Comparison of ENCODE assay signal across 20 mouse cellular contexts in genomic region chr19:55381343-55381742, GRCm38 (mm10).
DNase-seq lines count a peak whose midpoint lies in the region; ATAC-seq lines count a peak whose summit lies in the region.
"Had no signal": no experiment of that assay in that cellular context is flagged by ENCODE, and none has a peak within 500 bp of the region (broad histone marks: within the 10 kb centered on the region; RNA-seq: fewer than 3 reads in every experiment).

No protein-coding gene starts in this region.

- peaks cover 39% of the 10 kb centered on the region for H3K4me1 ChIP-seq in hindbrain, embryonic 10.5 days (replicated peaks)
- H3K4me1 ChIP-seq in hindbrain, embryonic 14.5 days (replicated peaks; ENCODE audit: control insufficient read depth, insufficient read depth, low read length) = peaks cover 17% of the 10 kb centered on the region; the same call in 1 of the 2 replicates
- H3K4me1 ChIP-seq in embryonic facial prominence, embryonic 10.5 days = peaks cover 33% of the 10 kb centered on the region
- peaks cover 14% of the 10 kb centered on the region for H3K4me1 ChIP-seq in forebrain, embryonic 15.5 days
- peaks cover 53% of the 10 kb centered on the region for H3K4me1 ChIP-seq in midbrain, embryonic 13.5 days (replicated peaks)
- no peaks in the 10 kb centered on the region for H3K4me1 ChIP-seq in intestine, embryonic 16.5 days (ENCODE audit: control insufficient read depth, insufficient read depth, low read length)
- peaks cover 27% of the 10 kb centered on the region for H3K4me1 ChIP-seq in kidney, embryonic 16.5 days (ENCODE audit: insufficient read depth, low read length)
- H3K4me1 ChIP-seq: heart, embryonic 13.5 days had no signal

- H3K27me3 ChIP-seq in hindbrain, embryonic 10.5 days (ENCODE audit: insufficient read depth, poor library complexity, severe bottlenecking) = no peaks in the 10 kb centered on the region
- H3K27me3 ChIP-seq in hindbrain, embryonic 14.5 days (ENCODE audit: control insufficient read depth, insufficient read depth, low read length) = no peaks in the 10 kb centered on the region; the same call in 1 of the 2 replicates
- no peaks in the 10 kb centered on the region for H3K27me3 ChIP-seq in embryonic facial prominence, embryonic 10.5 days (replicated peaks; ENCODE audit: low read depth, poor library complexity, severe bottlenecking)
- H3K27me3 ChIP-seq in forebrain, embryonic 15.5 days = peaks cover 44% of the 10 kb centered on the region
- no peaks in the 10 kb centered on the region for H3K27me3 ChIP-seq in midbrain, embryonic 13.5 days
- H3K27me3 ChIP-seq in intestine, embryonic 16.5 days (replicated peaks; ENCODE audit: control insufficient read depth, insufficient read depth, low read length) = no peaks in the 10 kb centered on the region
- no peaks in the 10 kb centered on the region for H3K27me3 ChIP-seq in kidney, embryonic 16.5 days (ENCODE audit: insufficient read depth, low read length)
- H3K27me3 ChIP-seq: heart, embryonic 13.5 days; limb, embryonic 12.5 days; liver, embryonic 12.5 days; megakaryocyte, embryonic 14.5 days had no signal

- H3K4me3 ChIP-seq in hindbrain, embryonic 10.5 days = no peak overlapping the region
- no peak overlapping the region for H3K4me3 ChIP-seq in hindbrain, embryonic 14.5 days (replicated peaks; ENCODE audit: low read length)
- H3K4me3 ChIP-seq in embryonic facial prominence, embryonic 10.5 days = no peak overlapping the region
- no peak overlapping the region for H3K4me3 ChIP-seq in forebrain, embryonic 15.5 days
- no peak overlapping the region for H3K4me3 ChIP-seq in midbrain, embryonic 13.5 days (replicated peaks)
- H3K4me3 ChIP-seq in intestine, embryonic 16.5 days (ENCODE audit: low read length) = no peak overlapping the region
- H3K4me3 ChIP-seq in kidney, embryonic 16.5 days (ENCODE audit: low read length) = no peak overlapping the region
- H3K4me3 ChIP-seq: heart, embryonic 13.5 days; limb, embryonic 12.5 days; liver, embryonic 12.5 days; megakaryocyte, embryonic 14.5 days; myocyte had no signal

- ATAC-seq in hindbrain, embryonic 14.5 days (ENCODE audit: low FRiP score) = no peak
- ATAC-seq in forebrain, embryonic 15.5 days (replicated peaks) = peak; percentile 64; the same call in 1 of the 2 replicates
- ATAC-seq in midbrain, embryonic 13.5 days = peak; percentile 63; the same call in 1 of the 2 replicates
- ATAC-seq in intestine, embryonic 16.5 days = no peak
- ATAC-seq in kidney, embryonic 16.5 days (ENCODE audit: low FRiP score, low TSS enrichment) = no peak
- ATAC-seq in CD4-positive, CD25-positive, alpha-beta regulatory T cell, adult 4 months = no peak
- ATAC-seq: liver, embryonic 12.5 days had no signal

- DNase-seq in hindbrain, embryonic 10.5 days (ENCODE audit: low spot score) = peak; percentile 8
- no peak for DNase-seq in hindbrain, embryonic 14.5 days (ENCODE audit: low spot score)
- DNase-seq in embryonic facial prominence, embryonic 10.5 days (ENCODE audit: low spot score) = no peak
- DNase-seq: adrenal gland, adult 8-10 months; B cell, adult 2 months; cerebellum, adult 9-11 months; heart, postnatal 36 days; lung, adult 2 months; thymus, postnatal 14 days had no signal

- H3K4me2 ChIP-seq in hindbrain, embryonic 14.5 days (replicated peaks) = no peak overlapping the region
- H3K4me2 ChIP-seq in forebrain, embryonic 15.5 days (replicated peaks) = 0 out of 2 replicates have a peak overlapping the region, but pooled peaks have one; percentile 36
- peak overlapping the region; percentile 41; the same call in 1 of the 2 replicates for H3K4me2 ChIP-seq in midbrain, embryonic 13.5 days (replicated peaks)
- no peak overlapping the region for H3K4me2 ChIP-seq in intestine, embryonic 16.5 days (ENCODE audit: low read depth, low read length)
- no peak overlapping the region for H3K4me2 ChIP-seq in kidney, embryonic 16.5 days (replicated peaks; ENCODE audit: low read depth, low read length)
- H3K4me2 ChIP-seq: liver, embryonic 12.5 days had no signal

- WGBS in hindbrain, embryonic 10.5 days = 50% methylated on average over 7 of the region's 7 CpGs
- 39% methylated on average over 7 of the region's 7 CpGs for WGBS in hindbrain, embryonic 14.5 days
- 69% methylated on average over 7 of the region's 7 CpGs for WGBS in embryonic facial prominence, embryonic 10.5 days
- WGBS in forebrain, embryonic 15.5 days = 32% methylated on average over 7 of the region's 7 CpGs
- WGBS in midbrain, embryonic 13.5 days = 31% methylated on average over 7 of the region's 7 CpGs
- WGBS in intestine, embryonic 16.5 days = 84% methylated on average over 7 of the region's 7 CpGs
- WGBS in kidney, embryonic 16.5 days = 78% methylated on average over 7 of the region's 7 CpGs

- peak overlapping the region; percentile 68; the same call in 1 of the 2 replicates for H3K27ac ChIP-seq in hindbrain, embryonic 10.5 days
- H3K27ac ChIP-seq in hindbrain, embryonic 14.5 days = no peak overlapping the region
- peak overlapping the region; percentile 4; the same call in 1 of the 2 replicates for H3K27ac ChIP-seq in embryonic facial prominence, embryonic 10.5 days (replicated peaks)
- no peak overlapping the region for H3K27ac ChIP-seq in forebrain, embryonic 15.5 days (replicated peaks)
- H3K27ac ChIP-seq in midbrain, embryonic 13.5 days = peak overlapping the region; percentile 75
- no peak overlapping the region for H3K27ac ChIP-seq in intestine, embryonic 16.5 days (ENCODE audit: low read length)
- H3K27ac ChIP-seq in kidney, embryonic 16.5 days (ENCODE audit: low read length) = no peak overlapping the region
- H3K27ac ChIP-seq: heart, embryonic 13.5 days; kidney, postnatal 0 days; limb, embryonic 12.5 days; liver, embryonic 12.5 days had no signal

- H3K9me3 ChIP-seq in hindbrain, embryonic 10.5 days = no peaks in the 10 kb centered on the region
- H3K9me3 ChIP-seq in hindbrain, embryonic 14.5 days (ENCODE audit: control insufficient read depth, low read length) = no peaks in the 10 kb centered on the region
- H3K9me3 ChIP-seq in embryonic facial prominence, embryonic 10.5 days = no peaks in the 10 kb centered on the region
- H3K9me3 ChIP-seq in forebrain, embryonic 15.5 days = no peaks in the 10 kb centered on the region
- H3K9me3 ChIP-seq in midbrain, embryonic 13.5 days = no peaks in the 10 kb centered on the region
- H3K9me3 ChIP-seq in intestine, embryonic 16.5 days (ENCODE audit: control insufficient read depth, low read length) = no peaks in the 10 kb centered on the region
- no peaks in the 10 kb centered on the region for H3K9me3 ChIP-seq in kidney, embryonic 16.5 days (ENCODE audit: low read length)
- H3K9me3 ChIP-seq: heart, embryonic 13.5 days; limb, embryonic 12.5 days; liver, embryonic 12.5 days; megakaryocyte, embryonic 14.5 days had no signal

- H3K9ac ChIP-seq in hindbrain, embryonic 14.5 days = no peak overlapping the region
- no peak overlapping the region for H3K9ac ChIP-seq in forebrain, embryonic 15.5 days (replicated peaks)
- no peak overlapping the region for H3K9ac ChIP-seq in midbrain, embryonic 13.5 days (replicated peaks)
- no peak overlapping the region for H3K9ac ChIP-seq in intestine, embryonic 16.5 days (ENCODE audit: low read depth, low read length)
- no peak overlapping the region for H3K9ac ChIP-seq in kidney, embryonic 16.5 days (replicated peaks; ENCODE audit: low read length)
- H3K9ac ChIP-seq: heart, embryonic 13.5 days; limb, embryonic 12.5 days; liver, embryonic 12.5 days had no signal

- H3K36me3 ChIP-seq in hindbrain, embryonic 10.5 days = no peaks in the 10 kb centered on the region
- H3K36me3 ChIP-seq in hindbrain, embryonic 14.5 days (replicated peaks; ENCODE audit: control insufficient read depth, insufficient read depth) = no peaks in the 10 kb centered on the region
- no peaks in the 10 kb centered on the region for H3K36me3 ChIP-seq in embryonic facial prominence, embryonic 10.5 days (replicated peaks)
- H3K36me3 ChIP-seq in forebrain, embryonic 15.5 days = no peaks in the 10 kb centered on the region
- no peaks in the 10 kb centered on the region for H3K36me3 ChIP-seq in midbrain, embryonic 13.5 days
- no peaks in the 10 kb centered on the region for H3K36me3 ChIP-seq in intestine, embryonic 16.5 days (ENCODE audit: control insufficient read depth, insufficient read depth, low read length)
- no peaks in the 10 kb centered on the region for H3K36me3 ChIP-seq in kidney, embryonic 16.5 days (ENCODE audit: insufficient read depth, low read length)
- H3K36me3 ChIP-seq: heart, embryonic 13.5 days; limb, embryonic 12.5 days had no signal

Comparison
In these comparisons a context has a peak if more than half of its experiments do, and no peak if none do; other contexts are left out.
1. H3K27ac ChIP-seq: peak in hindbrain, embryonic 10.5 days (single experiment), embryonic facial prominence, embryonic 10.5 days (single experiment) and midbrain, embryonic 13.5 days (single experiment); none in hindbrain, embryonic 14.5 days (single experiment), forebrain, embryonic 15.5 days (single experiment), intestine, embryonic 16.5 days (single experiment) and kidney, embryonic 16.5 days (single experiment).
2. ATAC-seq: peak in forebrain, embryonic 15.5 days (single experiment) and midbrain, embryonic 13.5 days (single experiment); none in hindbrain, embryonic 14.5 days (single experiment), intestine, embryonic 16.5 days (single experiment), kidney, embryonic 16.5 days (single experiment) and CD4-positive, CD25-positive, alpha-beta regulatory T cell, adult 4 months (single experiment).
3. H3K4me2 ChIP-seq: peak in forebrain, embryonic 15.5 days (single experiment) and midbrain, embryonic 13.5 days (single experiment); none in hindbrain, embryonic 14.5 days (single experiment), intestine, embryonic 16.5 days (single experiment) and kidney, embryonic 16.5 days (single experiment).